Mouse (Mus musculus) MEL (cell line): ENCODE results near the gene Cenph. TPM values are rescaled to one million over a fixed set of nuclear protein-coding genes. Genes with fewer than 3 reads are reported as not detected.

ENCODE experiments used
- DNase-seq: peaks from one replicate; pipeline ENCODE4 v3.0.0; 2011; ENCODE audit warnings: low read depth, low spot score
- H3K27ac ChIP-seq: 2 replicates; pipeline ENCODE4 v1.5.1; 2012; ENCODE audit warnings: low read depth, mild to moderate bottlenecking, control low read depth, low read length, moderate library complexity; ENCODE audit not compliant: control insufficient read depth
- H3K27me3 ChIP-seq, 2 experiments: fragments of 150-350 bp in 1 of 2; sonication (generic) in 1 of 2; 2 replicates each; pipeline ENCODE4 v1.6.1; 2012; ENCODE audit warnings: low read length in 2 of 2, mild to moderate bottlenecking in 2 of 2, improper control_type of control experiment in 1 of 2, moderate library complexity in 1 of 2; ENCODE audit not compliant: insufficient read depth in 2 of 2, control insufficient read depth in 1 of 2
- H3K36me3 ChIP-seq, 2 experiments: 2 replicates each; pipeline ENCODE4 v1.6.1; 2012 to 2014; ENCODE audit warnings: low read length in 2 of 2, improper control_type of control experiment in 1 of 2, inconsistent platforms in 1 of 2, mild to moderate bottlenecking in 1 of 2; ENCODE audit not compliant: insufficient read depth in 2 of 2, control insufficient read depth in 1 of 2
- H3K4me1 ChIP-seq, 2 experiments: fragments of 150-350 bp in 1 of 2; sonication (generic) in 1 of 2; 2 replicates each; pipeline ENCODE4 v1.6.1; 2012; ENCODE audit warnings: low read length in 2 of 2, improper control_type of control experiment in 1 of 2, mild to moderate bottlenecking in 1 of 2; ENCODE audit not compliant: insufficient read depth in 2 of 2, control insufficient read depth in 1 of 2
- H3K4me3 ChIP-seq, 2 experiments: fragments of 150-350 bp in 1 of 2; sonication (generic) in 1 of 2; 2 replicates each; pipeline ENCODE4 v1.5.1; 2012; ENCODE audit warnings: low read depth in 2 of 2, low read length in 2 of 2, mild to moderate bottlenecking in 2 of 2, moderate library complexity in 2 of 2, control low read depth in 1 of 2, improper control_type of control experiment in 1 of 2; ENCODE audit not compliant: control insufficient read depth in 1 of 2, insufficient read depth in 1 of 2
- H3K79me2 ChIP-seq: 2 replicates; pipeline ENCODE4 v1.6.1; 2012; ENCODE audit warnings: mild to moderate bottlenecking, low read length, moderate library complexity; ENCODE audit not compliant: control insufficient read depth, poor library complexity, insufficient read depth
- H3K9ac ChIP-seq: 2 replicates; pipeline ENCODE4 v1.6.1; 2012; ENCODE audit warnings: low read depth, mild to moderate bottlenecking, control low read depth, low read length, moderate library complexity; ENCODE audit not compliant: control insufficient read depth, poor library complexity, severe bottlenecking
- H3K9me3 ChIP-seq: fragments of 150-350 bp; sonication (generic); replicated peaks from 2 replicates; pipeline ENCODE4 v1.6.1; 2012; ENCODE audit warnings: mild to moderate bottlenecking, low read length, improper control_type of control experiment, moderate library complexity; ENCODE audit not compliant: insufficient read depth
- BHLHE40 ChIP-seq: IDR thresholded peaks from 2 replicates; pipeline ENCODE4 v1.6.1; 2012; ENCODE audit warnings: low read depth, mild to moderate bottlenecking, inconsistent platforms, low read length, improper control_type of control experiment, borderline replicate concordance
- CHD1 ChIP-seq: IDR thresholded peaks from 2 replicates; pipeline ENCODE4 v1.6.1; 2012; ENCODE audit warnings: low read depth, mild to moderate bottlenecking, inconsistent platforms, low read length, improper control_type of control experiment
- CHD2 ChIP-seq: IDR thresholded peaks from 2 replicates; pipeline ENCODE4 v1.6.1; 2011; ENCODE audit warnings: low read length, improper control_type of control experiment
- E2F4 ChIP-seq: IDR thresholded peaks from 2 replicates; pipeline ENCODE4 v1.6.1; 2011; ENCODE audit warnings: low read depth, low read length, improper control_type of control experiment, borderline replicate concordance
- ELF1 ChIP-seq: IDR thresholded peaks from 2 replicates; pipeline ENCODE4 v1.6.1; 2014; ENCODE audit warnings: low read depth, mild to moderate bottlenecking, inconsistent platforms, low read length, improper control_type of control experiment, moderate library complexity
- EP300 ChIP-seq, 2 experiments: IDR thresholded peaks; 2 replicates each; pipeline ENCODE4 v1.6.1; 2011; ENCODE audit warnings: improper control_type of control experiment in 2 of 2, low read length in 2 of 2, low read depth in 1 of 2, mild to moderate bottlenecking in 1 of 2
- ETS1 ChIP-seq: IDR thresholded peaks from 2 replicates; pipeline ENCODE4 v1.6.1; 2012; ENCODE audit warnings: low read depth, mild to moderate bottlenecking, inconsistent platforms, low read length, improper control_type of control experiment, moderate library complexity
- GABPA ChIP-seq: IDR thresholded peaks from 2 replicates; pipeline ENCODE4 v1.6.1; 2012; ENCODE audit warnings: low read depth, mild to moderate bottlenecking, inconsistent platforms, low read length, improper control_type of control experiment, moderate library complexity
- GATA1 ChIP-seq: IDR thresholded peaks from 2 replicates; pipeline ENCODE4 v1.6.1; 2011; ENCODE audit warnings: low read depth, low read length, improper control_type of control experiment
- HCFC1 ChIP-seq: IDR thresholded peaks from 2 replicates; pipeline ENCODE4 v1.6.1; 2012; ENCODE audit warnings: low read depth, mild to moderate bottlenecking, inconsistent platforms, low read length, improper control_type of control experiment, moderate library complexity
- JUND ChIP-seq: IDR thresholded peaks from 2 replicates; pipeline ENCODE4 v1.6.1; 2011; ENCODE audit warnings: low read depth, mild to moderate bottlenecking, improper control_type of control experiment, low read length
- MAFK ChIP-seq: IDR thresholded peaks from 2 replicates; pipeline ENCODE4 v1.6.1; 2011; ENCODE audit warnings: low read depth, mild to moderate bottlenecking, low read length, improper control_type of control experiment, borderline replicate concordance
- MAX ChIP-seq: IDR thresholded peaks from 2 replicates; pipeline ENCODE4 v1.6.1; 2011; ENCODE audit warnings: low read length, improper control_type of control experiment
- MEF2A ChIP-seq: IDR thresholded peaks from 2 replicates; pipeline ENCODE4 v1.6.1; 2014; ENCODE audit warnings: low read depth, mild to moderate bottlenecking, inconsistent platforms, low read length, improper control_type of control experiment; ENCODE audit not compliant: poor library complexity, insufficient replicate concordance, severe bottlenecking; ENCODE audit errors: extremely low read depth
- MXI1 ChIP-seq: IDR thresholded peaks from 2 replicates; pipeline ENCODE4 v1.6.1; 2011; ENCODE audit warnings: mild to moderate bottlenecking, low read depth, low read length, improper control_type of control experiment
- MYB ChIP-seq: IDR thresholded peaks from 2 replicates; pipeline ENCODE4 v1.6.1; 2011; ENCODE audit warnings: mild to moderate bottlenecking, low read depth, low read length, improper control_type of control experiment
- MYC ChIP-seq: IDR thresholded peaks from 2 replicates; pipeline ENCODE4 v1.6.1; 2011; ENCODE audit warnings: low read depth, mild to moderate bottlenecking, low read length, improper control_type of control experiment, moderate library complexity
- NELFE ChIP-seq: IDR thresholded peaks from 2 replicates; pipeline ENCODE4 v1.6.1; 2011; ENCODE audit warnings: low read depth, low read length, improper control_type of control experiment
- POLR2A ChIP-seq, 2 experiments: IDR thresholded peaks; 2 replicates each; pipeline ENCODE4 v1.6.1; 2011 to 2012; ENCODE audit warnings: low read length in 2 of 2, mild to moderate bottlenecking in 2 of 2, control low read depth in 1 of 2, improper control_type of control experiment in 1 of 2, low read depth in 1 of 2, moderate library complexity in 1 of 2; ENCODE audit not compliant: control insufficient read depth in 1 of 2, insufficient read depth in 1 of 2, poor library complexity in 1 of 2
- POLR2AphosphoS2 ChIP-seq: IDR thresholded peaks from 2 replicates; pipeline ENCODE4 v1.6.1; 2011; ENCODE audit warnings: low read length, improper control_type of control experiment
- POLR2AphosphoS5 ChIP-seq: IDR thresholded peaks from 2 replicates; pipeline ENCODE4 v1.6.1; 2012; ENCODE audit warnings: low read depth, borderline replicate concordance, mild to moderate bottlenecking, inconsistent platforms, low read length, moderate library complexity, mixed read lengths
- RAD21 ChIP-seq: IDR thresholded peaks from 2 replicates; pipeline ENCODE4 v1.6.1; 2011; ENCODE audit warnings: mild to moderate bottlenecking, low read depth, low read length, improper control_type of control experiment
- SIN3A ChIP-seq: IDR thresholded peaks from 2 replicates; pipeline ENCODE4 v1.6.1; 2012; ENCODE audit warnings: low read length, improper control_type of control experiment, inconsistent platforms
- SMC3 ChIP-seq: IDR thresholded peaks from 2 replicates; pipeline ENCODE4 v1.6.1; 2011; ENCODE audit warnings: low read depth, low read length, improper control_type of control experiment
- TAL1 ChIP-seq: IDR thresholded peaks from 2 replicates; pipeline ENCODE4 v1.6.1; 2012; ENCODE audit warnings: mild to moderate bottlenecking, inconsistent platforms, low read length, moderate library complexity, mixed read lengths
- TCF12 ChIP-seq: IDR thresholded peaks from 2 replicates; pipeline ENCODE4 v1.6.1; 2014; ENCODE audit warnings: low read depth, mild to moderate bottlenecking, inconsistent platforms, low read length, improper control_type of control experiment, moderate library complexity
- UBTF ChIP-seq: IDR thresholded peaks from 2 replicates; pipeline ENCODE4 v1.6.1; 2012; ENCODE audit warnings: low read depth, mild to moderate bottlenecking, inconsistent platforms, low read length, improper control_type of control experiment, moderate library complexity, borderline replicate concordance; ENCODE audit not compliant: insufficient read depth
- USF1 ChIP-seq: IDR thresholded peaks from 2 replicates; pipeline ENCODE4 v1.6.1; 2014; ENCODE audit warnings: low read depth, mild to moderate bottlenecking, inconsistent platforms, low read length, improper control_type of control experiment, moderate library complexity
- USF2 ChIP-seq, 2 experiments: IDR thresholded peaks; 2 replicates each; pipeline ENCODE4 v1.6.1; 2011 to 2012; ENCODE audit warnings: improper control_type of control experiment in 2 of 2, low read length in 2 of 2, borderline replicate concordance in 1 of 2, inconsistent platforms in 1 of 2, low read depth in 1 of 2, mild to moderate bottlenecking in 1 of 2; ENCODE audit not compliant: insufficient read depth in 1 of 2
- ZKSCAN1 ChIP-seq: IDR thresholded peaks from 2 replicates; pipeline ENCODE4 v1.6.1; 2012; ENCODE audit warnings: low read depth, mild to moderate bottlenecking, inconsistent platforms, low read length, improper control_type of control experiment, moderate library complexity
- ZNF384 ChIP-seq: IDR thresholded peaks from 2 replicates; pipeline ENCODE4 v1.6.1; 2012; ENCODE audit warnings: low read depth, mild to moderate bottlenecking, inconsistent platforms, low read length, improper control_type of control experiment
- polyA plus RNA-seq, 2 experiments: library from polyadenylated mRNA; stranded (reverse) in 1 of 2; unstranded in 1 of 2; fragments of >175 nt in 1 of 2; fragments of >200 nt in 1 of 2; gene quantifications; 2 replicates each; pipeline versions ENCODE4 v1.2.1 to v1.2.4; 2012; ENCODE audit warnings: low replicate concordance in 2 of 2, low read depth in 1 of 2; ENCODE audit not compliant: insufficient read length in 2 of 2, insufficient read depth in 1 of 2, missing spikeins in 1 of 2
- total RNA-seq: library from RNA; depleted of rRNA; stranded (reverse); fragments of 300-350 nt; gene quantifications from 2 replicates; pipeline ENCODE4 v1.2.3, GENCODE M21; 2012

Cenph gene
- total and polyA plus RNA-seq, 3 experiments = 33.3 to 48.8 TPM; not detected in 1

- 0 out of 4 replicates have a peak overlapping the region, but pooled peaks of 1 of the 2 experiments have one; percentile 9 for H3K4me3 ChIP-seq
- no peaks in the 10 kb centered on the region for H3K27me3 ChIP-seq
- peak overlapping the region; percentile 38 for H3K9ac ChIP-seq
- H3K27ac ChIP-seq = peak overlapping the region; percentile 76
- peaks cover 24 to 27% of the 10 kb centered on the region in 2 experiments for H3K4me1 ChIP-seq
- no peaks in the 10 kb centered on the region for H3K9me3 ChIP-seq
- no peaks in the 10 kb centered on the region for H3K79me2 ChIP-seq
- H3K36me3 ChIP-seq = peaks cover 0 to 34% of the 10 kb centered on the region in 2 experiments; a peak in 2 of 4 replicates
- DNase-seq = peak; percentile 61
- TF ChIP-seq JUND (no peak), UBTF (no peak), MYC (no peak), TCF12 (no peak), ZNF384 (no peak), POLR2AphosphoS2 (no peak), CHD2 (no peak), CHD1 (no peak), NELFE (no peak), MYB (no peak), MXI1 (no peak), MAFK (no peak)
These were observed 22.7 kb downstream of the Cenph start for GRCm38 (mm10) chr13:100753011-100753410.

- H3K27ac ChIP-seq = peak overlapping the region; percentile 76
- 0 out of 4 replicates have a peak overlapping the region, but pooled peaks of 1 of the 2 experiments have one; percentile 9 for H3K4me3 ChIP-seq
- TF ChIP-seq BHLHE40 (no peak), UBTF (0 out of 2 replicates have a peak, but pooled peaks have one; percentile 76), MAX (no peak), EP300 (IDR thresholded peaks at IDR 0.05; ENCODE audit: low read depth in 1 of 2, low read length in 2 of 2) (peak; percentile 72 to 76), RAD21 (no peak), TAL1 (peak; percentile 63), HCFC1 (no peak), SMC3 (no peak), ELF1 (0 out of 2 replicates have a peak, but pooled peaks have one; percentile 21), CHD2 (no peak), POLR2A (IDR thresholded peaks at IDR 0.05; ENCODE audit: control insufficient read depth in 1 of 2, insufficient read depth in 1 of 2, low read depth in 1 of 2, low read length in 2 of 2, poor library complexity in 1 of 2) (no peak), TCF12 (peak; percentile 79), CHD1 (no peak), MEF2A (no peak), E2F4 (no peak), USF2 (IDR thresholded peaks at IDR 0.05; ENCODE audit: borderline replicate concordance in 1 of 2, insufficient read depth in 1 of 2, low read depth in 1 of 2, low read length in 2 of 2) (no peak), MXI1 (no peak), POLR2AphosphoS5 (no peak), USF1 (no peak), SIN3A (no peak; the same call in 1 of the 2 replicates), GATA1 (peak; percentile 90), ETS1 (peak; percentile 71), MAFK (no peak), POLR2AphosphoS2 (no peak), GABPA (no peak), ZKSCAN1 (no peak), MYC (no peak)
These were observed 23.2 kb downstream of the Cenph start for GRCm38 (mm10) chr13:100752529-100752928.

More at GRCm38 (mm10) chr13:100752529-100752928, 23.2 kb downstream of the Cenph start:
- Histone ChIP-seq H3K4me1 (peaks cover 24 to 29% of the 10 kb centered on the region in 2 experiments), H3K79me2 (no peaks in the 10 kb centered on the region), H3K36me3 (peaks cover 0 to 38% of the 10 kb centered on the region in 2 experiments; a peak in 2 of 4 replicates), H3K27me3 (no peaks in the 10 kb centered on the region), H3K9ac (peak overlapping the region; percentile 38), H3K9me3 (no peaks in the 10 kb centered on the region)
- DNase-seq = peak; percentile 80
